Mouse (Mus musculus) spleen, adult 2 months (tissue): ENCODE data around the gene Foxp4. TPM values are rescaled to one million over a fixed set of nuclear protein-coding genes. Genes with fewer than 3 reads are reported as not detected.

Experiments used
- DNase-seq, 2 experiments: peaks; one replicate each; pipeline versions ENCODE4 v3.0.0 to v3.0.0-alpha.2; 2012 to 2021; ENCODE audit warnings: low spot score in 2 of 2, low read depth in 1 of 2
- H3K27ac ChIP-seq: fragments of 200-500 bp; 2 replicates; pipeline ENCODE4 v1.5.1; 2012; ENCODE audit warnings: low read length, inconsistent platforms; ENCODE audit not compliant: insufficient read depth
- H3K27me3 ChIP-seq: fragments of 200-500 bp; 2 replicates; pipeline ENCODE4 v1.6.1; 2012; ENCODE audit warnings: mild to moderate bottlenecking, moderate library complexity, low read length, inconsistent platforms; ENCODE audit not compliant: control insufficient read depth, insufficient read depth
- H3K36me3 ChIP-seq: fragments of 200-500 bp; 2 replicates; pipeline ENCODE4 v1.6.1; 2012; ENCODE audit warnings: mild to moderate bottlenecking, low read length, inconsistent platforms; ENCODE audit not compliant: control insufficient read depth, insufficient read depth
- H3K4me1 ChIP-seq: fragments of 200-500 bp; 2 replicates; pipeline ENCODE4 v1.6.1; 2011; ENCODE audit warnings: inconsistent platforms; ENCODE audit not compliant: control insufficient read depth, insufficient read depth, insufficient read length
- H3K4me3 ChIP-seq: fragments of 200-500 bp; 2 replicates; pipeline ENCODE4 v1.5.1; 2011; ENCODE audit warnings: mild to moderate bottlenecking, inconsistent platforms; ENCODE audit not compliant: insufficient read depth, insufficient read length; ENCODE audit errors: extremely low read depth
- CTCF ChIP-seq: fragments of 200-500 bp; IDR thresholded peaks from 2 replicates; pipeline ENCODE4 v1.5.1; 2011; ENCODE audit warnings: mild to moderate bottlenecking, inconsistent platforms; ENCODE audit not compliant: insufficient read depth, insufficient read length, insufficient replicate concordance; ENCODE audit errors: extremely low read depth
- POLR2A ChIP-seq: fragments of 200-500 bp; IDR thresholded peaks from 2 replicates; pipeline ENCODE4 v1.6.1; 2011; ENCODE audit warnings: low read depth, low read length, inconsistent platforms
- WGBS: fragments of 180-500 bp; shearing (Covaris S2); methylation state at CpG from one replicate; pipeline ENCODE4 v1.1.7; 2018; 5-methylcytosine and 5-hydroxymethylcytosine counted together
- polyA plus RNA-seq: library from polyadenylated mRNA; depleted of rRNA; stranded (reverse); fragments of >200 nt; gene quantifications from 2 replicates; pipeline ENCODE4 v1.2.3, GENCODE M21; 2012

Gene Foxp4
- polyA plus RNA-seq, 1 experiment: 62.0 TPM

DNA sequence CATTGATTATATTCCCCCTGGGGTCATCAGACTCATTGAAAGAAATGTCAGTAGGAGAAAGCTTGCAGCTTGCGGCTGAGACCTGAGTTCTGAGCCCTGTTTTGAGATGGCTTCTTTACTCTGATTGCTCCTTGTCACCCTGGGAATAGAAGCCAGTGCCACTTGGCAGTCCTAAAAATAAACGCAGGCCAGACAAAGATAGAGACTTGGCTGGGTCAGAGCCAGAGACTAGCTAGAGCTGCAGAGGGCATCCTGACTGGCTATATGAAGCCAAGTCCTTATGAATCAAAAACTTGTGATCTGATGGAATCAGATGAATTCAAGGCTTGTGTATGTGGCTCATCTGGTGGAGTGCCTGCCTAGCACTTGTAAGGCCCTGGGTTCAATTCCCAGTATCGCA, 74.4 kb downstream of the Foxp4 start:
- WGBS: 88% methylated on average over 3 of the region's 3 CpGs
- Histone ChIP-seq H3K4me3 (no peak overlapping the region), H3K4me1 (no peaks in the 10 kb centered on the region; the same call in 1 of the 2 replicates), H3K27ac (no peak overlapping the region), H3K36me3 (no peaks in the 10 kb centered on the region), H3K27me3 (no peaks in the 10 kb centered on the region)
- no peak for DNase-seq
- TF ChIP-seq CTCF (no peak), POLR2A (no peak)

DNA sequence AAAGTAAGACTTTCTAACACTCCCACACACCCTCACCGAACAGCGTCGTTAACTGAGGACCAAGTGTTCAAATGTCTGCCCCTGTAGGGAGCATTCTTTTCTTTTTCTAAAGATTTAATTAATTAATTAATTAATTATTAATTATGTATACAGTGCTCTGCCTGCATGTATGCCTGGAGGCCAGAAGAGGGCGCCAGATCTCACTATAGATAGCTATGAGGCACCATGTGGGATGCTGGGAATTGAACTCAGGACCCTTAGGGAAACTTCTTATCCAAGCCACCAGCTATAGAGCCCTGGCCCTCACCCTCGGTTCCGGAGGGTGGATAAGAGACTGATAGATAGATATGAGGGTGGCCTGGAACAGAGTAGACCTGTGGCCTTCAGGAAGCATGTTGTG, 76.5 kb downstream of the Foxp4 start:
- H3K4me3 ChIP-seq: no peak overlapping the region
- 84% methylated on average over 6 of the region's 6 CpGs for WGBS
- no peak for DNase-seq
- no peaks in the 10 kb centered on the region for H3K27me3 ChIP-seq
- no peak for TF ChIP-seq POLR2A
- no peak for TF ChIP-seq CTCF
- no peaks in the 10 kb centered on the region for H3K36me3 ChIP-seq
- H3K4me1 ChIP-seq: no peaks in the 10 kb centered on the region; the same call in 1 of the 2 replicates
- H3K27ac ChIP-seq: no peak overlapping the region

DNA sequence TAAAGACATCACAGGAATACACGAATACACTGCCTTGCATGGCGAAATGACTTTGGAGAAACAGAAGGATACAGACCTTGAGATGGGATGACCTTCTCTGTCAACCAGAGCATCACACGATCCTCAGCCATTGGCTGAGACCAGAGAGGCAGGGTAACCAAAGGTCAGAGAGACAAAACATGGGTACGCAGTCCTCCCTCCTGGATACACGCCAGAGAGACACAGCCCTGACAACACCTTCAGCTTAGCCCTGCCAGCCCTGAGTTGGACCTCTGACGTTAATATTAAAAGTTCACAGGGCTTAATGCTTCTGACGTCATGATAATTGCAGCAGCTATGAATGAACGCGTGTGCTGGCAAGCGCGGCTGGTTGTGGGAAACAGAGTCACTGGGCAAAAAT, 78.8 kb downstream of the Foxp4 start:
- Histone ChIP-seq H3K4me3 (no peak overlapping the region), H3K27ac (no peak overlapping the region), H3K27me3 (no peaks in the 10 kb centered on the region; the same call in 1 of the 2 replicates), H3K36me3 (no peaks in the 10 kb centered on the region), H3K4me1 (no peaks in the 10 kb centered on the region)
- no peak for TF ChIP-seq POLR2A
- no peak for TF ChIP-seq CTCF
- DNase-seq: no peak
- 95% methylated on average over 11 of the region's 11 CpGs for WGBS

DNA sequence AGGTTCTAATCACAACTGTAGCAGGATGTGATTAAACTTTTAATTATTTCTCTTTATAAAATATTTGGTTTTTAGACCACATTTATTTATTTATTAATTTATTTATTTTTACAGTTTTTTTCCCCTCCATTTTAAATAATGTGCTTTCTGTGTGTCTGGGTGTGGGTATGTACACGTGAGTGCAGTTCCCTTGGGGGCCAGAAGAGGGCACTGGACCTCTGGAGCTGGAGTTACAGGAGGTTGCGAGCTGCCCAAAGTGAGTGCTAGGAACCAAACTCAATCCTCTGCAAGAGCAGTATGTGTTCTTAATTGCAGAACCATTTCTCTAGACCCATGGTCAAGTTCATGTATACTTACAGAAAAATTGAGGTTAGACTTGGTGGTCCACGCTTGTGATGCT, 81.0 kb downstream of the Foxp4 start:
- Histone ChIP-seq H3K27me3 (no peaks in the 10 kb centered on the region; the same call in 1 of the 2 replicates), H3K27ac (no peak overlapping the region), H3K4me3 (no peak overlapping the region), H3K4me1 (no peaks in the 10 kb centered on the region), H3K36me3 (no peaks in the 10 kb centered on the region)
- TF ChIP-seq POLR2A (no peak), CTCF (no peak)
- no peak for DNase-seq
- WGBS: 93% methylated on average over 3 of the region's 3 CpGs

DNA sequence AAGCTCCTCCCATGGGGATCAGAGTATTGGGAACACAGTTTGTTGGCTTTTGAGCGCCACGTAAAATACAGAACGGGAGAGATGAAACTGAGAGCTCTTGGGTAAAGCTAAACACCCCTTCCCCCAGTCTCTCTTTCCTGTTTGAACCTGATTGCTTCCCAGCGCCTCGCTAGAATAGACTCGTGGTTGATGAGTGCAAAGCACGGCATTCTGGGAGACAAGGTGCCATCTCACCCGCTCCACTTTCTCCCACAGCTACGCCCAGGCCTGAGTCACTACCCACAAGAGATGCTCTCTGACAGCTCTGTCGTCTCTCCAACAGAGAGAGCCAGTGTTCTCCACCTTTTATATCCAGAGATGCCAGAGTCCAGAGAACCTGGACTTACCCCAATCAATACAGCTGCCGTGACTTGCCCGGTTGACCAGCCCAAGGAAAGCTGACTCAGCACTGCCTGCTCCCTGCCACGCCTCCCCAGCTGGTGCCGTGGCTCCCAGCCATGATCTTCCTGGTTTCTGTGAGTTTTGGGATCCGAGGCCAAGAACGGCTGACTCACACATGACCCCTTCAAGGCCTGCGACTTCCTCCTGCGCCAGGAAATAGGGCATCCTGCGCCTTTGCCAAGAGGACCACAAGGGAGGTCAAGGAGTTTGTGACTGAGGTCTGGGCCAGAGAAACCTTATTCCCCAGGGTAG, 82.4 kb downstream of the Foxp4 start:
- H3K27ac ChIP-seq: no peak overlapping the region
- H3K4me1 ChIP-seq: no peaks in the 10 kb centered on the region
- H3K4me3 ChIP-seq: no peak overlapping the region
- WGBS: 22% methylated on average over 19 of the region's 19 CpGs
- DNase-seq: peak in 1 of 2 experiments; percentile 18
- no peak for TF ChIP-seq POLR2A
- no peaks in the 10 kb centered on the region for H3K36me3 ChIP-seq
- no peaks in the 10 kb centered on the region; the same call in 1 of the 2 replicates for H3K27me3 ChIP-seq

DNA sequence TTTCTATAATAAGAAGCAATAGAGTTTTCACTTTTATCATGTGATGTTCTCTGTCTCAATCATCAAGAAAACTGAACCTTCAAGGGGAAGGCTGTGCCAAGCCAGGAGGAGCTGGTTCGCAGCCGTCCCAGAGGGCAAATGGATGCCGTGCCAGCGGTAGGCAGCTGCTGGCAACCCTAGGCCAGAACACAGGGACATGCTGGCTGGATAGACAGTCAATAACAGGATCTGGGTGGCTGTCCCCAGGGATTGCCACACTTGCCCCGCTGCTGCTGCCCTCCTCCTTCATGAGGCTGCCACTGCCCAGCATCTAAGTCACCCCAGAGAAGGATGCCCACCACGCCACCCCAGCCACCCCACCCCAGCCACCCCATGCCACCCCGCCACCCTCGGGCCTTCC, 82.9 kb downstream of the Foxp4 start:
- TF ChIP-seq CTCF (no peak), POLR2A (no peak)
- WGBS: 72% methylated on average over 8 of the region's 8 CpGs
- no peak overlapping the region for H3K4me3 ChIP-seq
- H3K27ac ChIP-seq: no peak overlapping the region
- H3K36me3 ChIP-seq: no peaks in the 10 kb centered on the region
- H3K4me1 ChIP-seq: no peaks in the 10 kb centered on the region
- H3K27me3 ChIP-seq: no peaks in the 10 kb centered on the region; the same call in 1 of the 2 replicates
- no peak for DNase-seq

DNA sequence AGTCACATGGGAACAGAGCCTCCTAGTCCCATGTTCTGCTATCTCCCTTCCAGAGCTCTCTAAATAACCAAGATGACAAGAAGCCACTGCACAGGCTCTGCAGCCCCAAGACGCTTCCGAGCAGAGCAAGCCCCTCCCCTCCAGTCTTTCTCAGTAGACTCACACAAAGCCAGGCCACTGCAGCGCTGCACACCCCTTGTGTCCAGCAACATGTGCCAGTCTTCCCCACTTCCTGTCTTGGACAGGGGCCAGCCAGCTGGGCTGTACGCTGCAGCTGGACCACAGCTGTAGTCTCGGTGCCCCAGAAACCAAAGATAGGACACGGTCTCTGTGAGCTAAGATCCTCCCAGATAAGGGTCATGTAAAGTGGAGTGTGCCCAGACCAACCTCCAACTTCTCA, 86.6 kb downstream of the Foxp4 start:
- Histone ChIP-seq H3K36me3 (no peaks in the 10 kb centered on the region), H3K4me1 (peaks cover 2% of the 10 kb centered on the region), H3K27me3 (peaks cover 18% of the 10 kb centered on the region), H3K27ac (no peak overlapping the region), H3K4me3 (no peak overlapping the region)
- 4% methylated on average over 6 of the region's 6 CpGs for WGBS
- TF ChIP-seq POLR2A: no peak
- TF ChIP-seq CTCF: no peak
- no peak for DNase-seq
